Mouse (Mus musculus) heart, postnatal 10 days (tissue): Measurements from ENCODE around the gene Lrrc20. TPM values are rescaled to one million over a fixed set of nuclear protein-coding genes. Genes with fewer than 3 reads are reported as not detected.
"Not testable (repeated sequence)": the region's sequence is repeated elsewhere in the genome, so short reads cannot be mapped to it uniquely, and the experiment has no call there.

Source experiments
- DNase-seq, 2 experiments: peaks; one replicate each; pipeline ENCODE4 v3.0.0; 2021
- intact Hi-C: fragments of 180-260 bp; cut with DNase I; formaldehyde crosslinking; loops from one replicate; pipeline ENCODE4 v1.15.1; 2025
- total RNA-seq, 2 experiments: library from RNA; stranded (reverse); gene quantifications; 2 replicates each; pipeline ENCODE4 v1.2.3; 2021

The Lrrc20 gene
- total RNA-seq, 2 experiments from 2014 or later = 19.1 to 22.9 TPM

DNA sequence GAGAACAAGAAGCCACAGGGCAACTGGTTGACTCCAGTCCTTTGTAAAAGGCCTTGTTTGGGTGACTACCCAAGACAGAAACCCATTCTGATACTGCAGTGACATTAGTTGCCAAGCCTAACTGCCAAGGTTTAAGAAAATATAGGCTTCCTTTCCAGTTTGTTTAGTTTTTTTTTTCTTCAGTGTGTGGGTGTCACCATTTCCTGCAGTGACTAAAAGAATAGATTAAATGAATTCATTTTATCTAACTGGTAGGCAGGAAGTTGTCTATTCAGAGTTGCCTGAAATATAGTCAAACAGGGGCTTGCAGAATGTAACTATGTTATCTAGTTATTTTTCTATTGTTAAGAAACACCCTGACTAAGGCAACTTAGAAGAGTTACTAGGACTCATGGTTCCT lies 83.9 kb downstream of the Lrrc20 start:
- no peak for DNase-seq
- intact Hi-C loops = no loop called here

DNA sequence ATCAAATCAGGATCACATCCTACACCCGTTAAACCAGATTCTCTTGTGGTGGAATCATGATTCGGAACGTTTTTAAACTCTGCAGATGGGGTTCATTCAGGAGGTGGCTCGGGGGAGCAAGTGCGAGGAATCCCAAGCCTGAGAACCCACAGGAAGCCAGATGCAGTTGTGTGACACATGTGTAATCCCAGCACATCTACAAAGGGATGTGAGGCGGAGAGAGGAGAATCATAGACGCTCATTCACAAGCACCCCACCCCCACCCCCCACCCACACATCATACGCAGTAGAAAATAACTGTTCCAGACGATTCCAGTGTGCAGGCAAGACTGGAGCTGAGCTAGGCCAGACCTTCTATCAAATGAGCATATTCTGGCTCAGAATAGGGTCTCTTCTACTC lies 87.9 kb downstream of the Lrrc20 start:
- no peak for DNase-seq
- intact Hi-C loops = no loop called here

DNA sequence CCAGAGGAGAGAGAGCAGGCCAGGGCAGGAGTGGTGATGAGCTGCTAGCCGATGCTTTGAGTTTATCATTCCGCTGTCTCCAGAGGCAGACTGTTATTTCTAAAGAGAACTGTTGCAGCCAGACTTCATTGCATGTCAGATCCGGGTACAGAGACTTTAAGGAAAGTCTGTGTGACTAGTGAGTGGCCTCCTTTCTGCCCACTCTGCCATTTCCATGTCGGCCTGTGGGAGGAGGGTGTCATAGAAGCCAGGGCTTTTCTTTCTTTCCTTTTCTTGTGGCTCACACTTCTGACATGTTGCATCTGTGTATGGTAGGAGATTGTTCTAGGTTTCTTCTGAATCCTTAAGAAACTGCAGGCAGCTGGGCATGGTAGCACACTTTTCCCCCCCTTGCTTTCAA lies 88.8 kb downstream of the Lrrc20 start:
- intact Hi-C loops = no loop called here
- DNase-seq = no peak

DNA sequence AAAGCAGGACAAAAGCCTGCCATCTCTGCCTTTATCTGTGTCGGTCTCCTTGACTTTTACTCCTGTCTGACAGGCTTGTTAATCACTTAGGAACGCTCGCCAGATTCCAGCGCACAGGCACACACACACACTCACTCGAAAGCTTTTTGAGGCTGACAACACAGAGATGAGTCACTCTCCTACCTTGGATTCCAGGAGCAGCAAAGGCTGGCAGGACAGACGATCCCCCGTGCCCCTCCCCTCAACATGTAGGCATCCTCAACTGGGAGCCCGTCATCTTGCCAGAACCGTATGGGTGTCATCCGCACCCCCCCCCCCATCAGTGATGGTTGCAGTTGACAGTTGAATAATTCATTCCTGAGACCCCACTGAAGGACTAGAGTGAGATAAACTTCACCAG lies 94.6 kb downstream of the Lrrc20 start:
- no peak for DNase-seq
- intact Hi-C loops = no loop called here

DNA sequence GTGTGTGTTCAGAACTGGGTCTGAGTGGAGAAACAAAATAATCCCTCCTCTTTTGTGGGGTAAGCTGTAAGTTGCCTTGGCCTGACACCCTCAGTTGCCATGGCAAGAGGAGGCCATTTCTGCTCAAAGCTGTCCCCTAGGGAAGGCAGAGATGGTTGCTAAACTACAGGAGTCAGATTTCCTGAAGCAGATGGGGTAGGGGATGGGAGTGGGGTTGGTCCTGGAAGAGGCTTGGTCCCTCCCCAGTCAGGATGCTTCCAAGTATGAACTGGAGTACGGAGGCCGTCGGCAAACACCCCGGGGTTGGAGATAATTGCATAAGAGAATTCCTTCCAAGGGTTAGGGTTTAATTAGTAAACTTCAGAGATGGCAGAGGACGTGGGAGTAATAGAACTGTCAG lies 96.5 kb downstream of the Lrrc20 start:
- no peak for DNase-seq
- intact Hi-C loops = no loop called here

DNA sequence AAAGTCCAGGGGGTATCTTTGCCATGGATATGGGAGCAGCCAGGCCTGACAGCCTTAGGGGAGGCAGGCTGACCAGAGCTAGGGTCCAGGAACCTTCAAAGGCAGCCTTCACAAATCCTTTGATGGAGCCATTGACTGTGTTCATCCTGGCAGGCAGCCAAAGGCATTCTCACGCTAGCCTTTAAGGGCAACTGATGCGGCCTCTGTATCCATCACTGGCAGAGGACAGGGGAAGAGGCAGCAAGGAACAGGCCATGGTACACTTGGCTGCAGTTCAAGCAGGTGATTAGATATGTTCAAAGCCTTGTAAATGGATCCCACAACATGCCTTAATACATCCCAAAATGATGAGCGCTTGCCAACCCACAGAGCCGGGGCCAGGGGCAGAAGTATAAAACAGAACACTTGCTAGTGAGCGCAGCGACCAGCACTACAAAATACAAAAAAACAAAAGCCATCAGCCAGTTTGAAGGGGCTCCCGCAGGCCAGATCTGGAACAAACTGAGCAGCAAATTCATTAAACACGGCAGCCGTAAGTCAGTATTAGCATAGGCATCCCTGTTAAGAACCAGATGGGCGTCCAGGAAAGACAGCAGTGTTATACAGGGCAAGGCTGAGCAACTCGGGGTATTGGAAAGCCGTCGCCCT lies 100.6 kb downstream of the Lrrc20 start:
- DNase-seq = no peak
- intact Hi-C loops = no loop called here

DNA sequence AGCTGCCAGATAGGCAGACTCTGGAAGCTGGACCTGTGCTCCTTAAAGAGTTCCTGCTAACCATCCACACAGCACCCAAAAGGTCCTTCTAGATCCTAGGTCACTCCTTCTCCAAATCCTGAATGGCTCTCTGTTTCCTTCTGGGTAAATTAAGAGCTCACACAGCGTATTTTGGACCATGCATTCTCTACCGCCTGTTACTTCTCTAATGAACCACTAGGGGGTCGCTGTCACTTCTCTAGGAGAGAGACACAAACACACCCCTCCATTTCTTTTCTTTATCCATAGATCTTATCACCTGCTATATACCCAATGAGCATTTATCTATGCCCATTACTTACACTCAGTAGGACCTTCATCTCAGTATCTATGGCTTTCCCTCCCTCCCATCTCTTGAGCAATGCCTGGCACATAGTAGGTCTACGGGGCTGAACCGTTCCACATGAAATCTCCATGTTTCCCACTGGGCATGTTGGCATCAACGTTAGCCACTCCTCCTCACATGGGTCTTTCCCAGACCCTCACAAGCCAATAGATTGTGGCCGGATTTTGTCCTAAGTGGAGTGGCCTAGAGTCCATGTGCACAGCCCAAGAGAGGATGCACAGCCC lies 111.7 kb downstream of the Lrrc20 start:
- intact Hi-C loops = no loop called here
- DNase-seq = no peak

DNA sequence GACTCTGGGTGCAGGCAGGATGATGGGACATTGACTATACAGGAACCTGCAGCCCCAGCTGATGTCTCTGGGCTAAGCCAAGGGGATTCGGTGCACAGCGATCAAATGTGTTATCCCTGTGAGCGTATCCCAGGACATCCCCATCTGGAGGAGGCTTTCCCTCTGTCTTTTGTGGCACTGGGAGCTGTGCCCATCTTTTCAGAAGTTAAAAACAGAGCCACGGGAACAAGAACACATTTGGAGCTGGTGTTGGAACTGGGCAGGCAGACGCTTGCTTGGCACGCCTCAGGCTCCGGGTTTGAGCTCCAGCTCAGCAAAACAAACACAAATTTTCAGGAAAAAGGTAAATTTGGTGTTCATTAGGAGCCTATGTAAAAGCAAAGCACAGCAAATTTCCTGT lies 122.4 kb downstream of the Lrrc20 start:
- DNase-seq = no peak
- intact Hi-C loops = no loop called here

DNA sequence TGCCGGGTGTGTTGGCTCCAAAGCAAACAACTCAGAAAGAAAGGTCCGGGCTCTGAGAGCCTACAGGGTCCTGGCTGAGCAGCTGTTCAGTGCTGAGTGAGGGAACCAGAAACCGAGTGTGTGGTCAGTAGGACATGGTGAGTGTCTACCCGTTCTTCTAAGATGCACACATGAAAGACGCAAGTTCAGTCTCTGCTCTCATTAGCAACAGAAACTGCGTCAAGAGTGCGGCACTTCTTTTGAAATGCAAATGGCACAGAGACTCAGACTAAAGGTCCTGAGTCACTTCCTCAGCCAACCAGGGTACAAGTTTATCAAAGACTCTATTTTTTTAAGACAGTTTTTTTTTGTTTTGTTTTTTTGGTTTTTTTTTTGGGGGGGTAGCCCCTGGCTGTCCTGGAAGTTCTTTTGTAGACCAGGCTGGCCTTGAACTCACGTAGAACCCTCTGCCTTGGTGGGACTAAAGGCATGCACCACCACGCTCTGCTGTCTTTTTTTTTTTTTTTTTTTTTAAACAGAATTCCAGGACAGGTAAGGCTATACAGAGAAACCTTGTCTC lies 124.0 kb downstream of the Lrrc20 start:
- intact Hi-C loops = loop anchor here (10.0 kb wide), 1 partner anchor 405 kb away; no protein-coding TSS in a partner anchor
- DNase-seq = no peak

DNA sequence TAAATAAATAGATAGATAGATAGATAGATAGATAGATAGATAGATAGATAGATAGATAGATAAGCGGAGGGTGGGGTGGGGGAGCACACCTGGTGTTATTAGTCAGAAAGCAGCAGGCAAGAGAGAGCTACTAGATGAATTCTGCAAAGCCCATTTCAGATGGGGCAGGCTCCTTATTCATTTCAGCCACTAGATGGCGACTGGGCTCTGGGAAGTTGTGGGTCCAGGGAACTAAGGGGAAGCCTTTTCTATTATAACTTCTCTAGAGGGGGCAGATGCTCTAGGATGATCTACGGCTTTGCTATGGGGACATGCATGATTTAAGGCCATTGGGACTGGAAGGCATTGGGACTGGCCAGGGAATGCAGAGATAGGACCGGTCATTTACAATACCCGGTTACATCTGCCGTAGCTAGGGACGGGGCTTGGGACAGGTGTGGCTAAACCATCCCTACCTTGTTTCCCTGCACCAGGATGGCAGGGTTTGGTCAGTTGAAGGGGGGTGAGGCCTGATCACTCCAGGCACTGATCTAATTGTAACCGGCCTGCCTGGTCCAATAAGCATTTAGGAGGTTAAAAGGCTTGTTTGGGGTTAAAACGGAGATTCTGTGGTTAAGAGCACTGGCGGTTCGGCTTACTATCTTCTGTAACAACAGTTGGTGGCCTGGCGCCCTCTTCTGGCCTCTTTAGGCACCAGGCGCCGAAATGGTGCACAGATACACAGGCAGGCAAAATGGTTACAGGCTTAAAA lies 126.9 kb downstream of the Lrrc20 start:
- peak; percentile 55 to 75 for DNase-seq
- intact Hi-C loops = loop anchor here (1.0 to 10.0 kb wide), 5 partner anchors 56 to 408 kb away; no protein-coding TSS in a partner anchor

DNA sequence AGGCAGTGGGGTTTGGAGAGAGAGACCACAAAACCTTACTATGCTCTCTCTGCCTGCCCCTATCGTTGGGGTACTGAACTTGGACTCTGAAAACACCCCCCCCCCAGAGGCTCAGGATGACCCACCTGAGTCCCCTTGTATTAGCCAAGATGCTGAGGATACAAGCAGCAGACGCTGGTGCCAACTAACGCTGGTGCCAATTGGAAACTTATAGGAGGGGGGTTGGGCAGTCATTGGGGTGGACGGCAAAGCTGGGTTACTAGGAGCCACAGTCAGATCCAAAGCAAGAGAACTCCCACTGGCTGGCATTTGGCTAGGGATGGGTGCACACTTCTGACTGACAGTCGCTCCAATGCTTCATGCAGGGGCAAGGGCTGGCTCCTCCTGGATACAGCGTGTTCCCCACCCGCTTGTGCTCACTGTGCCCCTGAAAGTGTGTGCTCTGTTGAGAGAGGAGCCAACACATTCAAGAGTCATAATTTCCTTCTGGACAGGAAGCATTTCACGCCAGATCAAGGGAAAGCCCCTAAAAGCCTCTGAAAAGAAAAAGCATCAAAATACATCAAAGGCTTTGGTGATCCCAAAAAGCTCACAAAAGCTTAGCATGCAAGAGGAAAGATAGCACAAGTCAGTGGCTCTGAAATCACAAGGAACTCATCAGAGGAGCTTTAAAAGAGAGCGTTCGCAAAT lies 128.9 kb downstream of the Lrrc20 start:
- no peak for DNase-seq
- intact Hi-C loops = loop anchor here (10.0 kb wide), 1 partner anchor 410 kb away; no protein-coding TSS in a partner anchor

DNA sequence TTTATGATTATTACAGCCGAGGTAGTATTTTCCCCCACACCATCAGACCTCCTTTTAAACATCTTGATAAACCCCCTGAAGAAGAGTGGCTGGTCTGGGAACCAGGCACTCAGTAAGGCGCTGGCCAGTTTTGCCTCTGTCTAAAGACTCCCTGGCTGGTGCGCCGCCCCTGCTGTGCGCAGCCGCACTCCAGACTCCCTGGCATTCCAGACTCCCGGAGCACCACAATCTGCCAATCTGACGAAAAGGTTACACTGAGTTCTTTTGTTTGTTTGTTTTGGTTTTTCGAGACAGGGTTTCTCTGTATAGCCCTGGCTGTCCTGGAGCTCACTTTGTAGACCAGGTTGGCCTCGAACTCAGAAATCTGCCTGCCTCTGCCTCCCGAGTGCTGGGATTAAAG lies 129.8 kb downstream of the Lrrc20 start:
- DNase-seq = not testable (repeated sequence)
- intact Hi-C loops = loop anchor here (10.0 kb wide), 1 partner anchor 411 kb away; no protein-coding TSS in a partner anchor

DNA sequence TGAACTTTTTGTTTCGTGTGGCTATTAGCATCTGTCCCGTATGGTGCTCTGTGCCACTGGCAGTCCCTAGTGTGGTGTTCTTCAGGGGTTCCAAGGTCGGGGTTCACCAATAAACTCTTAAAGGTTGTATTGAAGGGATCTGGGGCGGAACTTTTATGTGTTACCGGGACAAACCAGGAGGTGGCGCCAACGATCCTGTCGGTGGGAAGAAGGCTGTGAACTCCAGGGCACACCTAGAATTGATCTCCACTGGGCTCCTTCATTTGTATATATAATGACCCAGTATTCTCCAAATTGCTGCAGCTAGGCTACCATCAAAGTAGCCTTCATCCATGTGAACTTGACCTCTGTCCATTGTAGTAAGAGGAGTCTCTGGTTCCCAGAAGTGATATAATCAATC lies 130.2 kb downstream of the Lrrc20 start:
- peak; percentile 56 to 78 for DNase-seq
- intact Hi-C loops = loop anchor here (1.0 to 10.0 kb wide), 2 partner anchors 52 to 411 kb away; no protein-coding TSS in a partner anchor

DNA sequence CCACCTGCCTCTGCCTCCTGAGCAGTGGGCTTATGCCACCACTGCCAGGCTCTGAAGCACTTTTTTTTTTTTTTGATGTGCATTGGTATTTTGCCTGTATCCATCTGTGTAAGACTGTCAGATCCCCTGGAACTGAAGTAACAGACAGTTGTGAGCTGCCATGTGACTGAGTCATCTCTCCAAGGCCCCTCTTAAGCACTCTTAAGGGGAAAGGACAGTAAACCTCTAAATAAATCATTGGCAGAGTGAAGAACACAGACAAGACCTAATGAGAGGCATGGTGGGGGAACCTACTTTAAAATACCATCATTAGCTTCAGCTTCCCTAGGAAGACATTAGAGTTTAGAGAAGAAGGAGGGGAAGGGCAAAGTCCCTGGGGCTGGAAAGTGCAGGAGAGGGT lies 132.6 kb downstream of the Lrrc20 start:
- intact Hi-C loops = loop anchor here (10.0 kb wide), 1 partner anchor 413 kb away; no protein-coding TSS in a partner anchor
- DNase-seq = no peak

DNA sequence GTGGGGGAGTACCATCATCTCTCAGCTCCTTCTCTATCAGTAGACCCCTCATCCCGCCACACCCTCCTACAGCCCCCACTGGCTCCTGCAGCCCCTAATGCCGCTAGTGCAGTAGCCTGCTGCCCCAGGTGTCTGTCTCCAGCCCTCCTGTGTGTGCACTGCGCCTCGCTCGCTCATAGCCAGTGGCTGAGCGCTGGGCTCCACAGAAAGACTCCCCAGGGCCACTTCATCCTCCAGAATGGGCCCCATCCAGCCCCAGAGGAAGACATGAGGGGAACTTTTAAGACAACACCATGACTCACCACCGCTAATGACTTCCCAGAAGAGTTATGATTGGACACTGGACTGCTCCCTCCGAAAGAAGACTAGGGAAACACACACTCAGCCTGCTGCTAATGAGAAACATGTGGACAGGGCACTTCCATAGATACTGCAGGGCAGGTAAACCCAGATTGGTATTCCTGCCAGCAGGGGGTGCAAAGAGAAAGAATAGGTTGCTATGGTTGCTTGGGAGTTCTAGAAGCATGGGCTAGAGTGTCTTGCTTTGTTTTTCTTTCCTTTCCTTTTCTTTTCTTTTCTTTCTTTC lies 135.1 kb downstream of the Lrrc20 start:
- peak; percentile 27 to 49 for DNase-seq
- intact Hi-C loops = no loop called here

DNA sequence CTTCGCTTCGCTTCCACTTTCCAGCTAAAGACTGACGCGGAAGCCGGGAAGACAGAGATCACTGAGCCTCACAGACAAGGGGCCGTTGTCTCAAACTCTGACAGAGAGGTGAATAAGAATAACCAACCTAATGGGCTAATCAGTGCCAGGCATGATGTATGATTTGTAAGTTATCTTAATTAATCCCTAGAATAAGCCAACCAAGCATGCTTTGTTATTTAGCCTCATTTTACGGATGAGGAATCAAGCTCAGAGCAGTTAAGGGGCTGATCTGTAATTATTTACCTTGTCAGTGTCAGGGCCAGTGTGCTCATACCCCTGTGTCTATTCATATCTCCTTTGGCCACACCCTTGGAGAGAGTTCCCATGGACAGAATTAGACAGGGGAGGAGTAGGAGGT lies 138.7 kb downstream of the Lrrc20 start:
- intact Hi-C loops = no loop called here
- no peak for DNase-seq

DNA sequence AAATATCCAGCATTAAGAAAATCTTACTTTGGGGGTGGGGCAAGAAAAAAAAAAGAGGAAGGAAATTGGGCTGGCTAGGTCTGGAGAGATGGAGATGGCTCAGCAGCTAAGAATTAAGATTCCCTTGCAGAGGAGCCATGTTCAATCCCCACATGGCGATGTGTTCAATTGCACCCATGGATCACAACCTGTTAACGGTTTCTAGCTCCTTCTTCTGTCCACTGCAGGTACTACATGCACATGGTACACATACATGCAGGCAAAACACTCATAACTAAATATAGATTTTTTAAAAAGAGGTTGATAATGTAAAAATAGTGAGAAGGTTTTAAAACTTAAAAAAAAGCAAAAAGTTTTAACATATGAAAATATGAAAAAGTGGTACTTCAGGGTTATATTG lies 142.9 kb downstream of the Lrrc20 start:
- no peak for DNase-seq
- intact Hi-C loops = no loop called here

DNA sequence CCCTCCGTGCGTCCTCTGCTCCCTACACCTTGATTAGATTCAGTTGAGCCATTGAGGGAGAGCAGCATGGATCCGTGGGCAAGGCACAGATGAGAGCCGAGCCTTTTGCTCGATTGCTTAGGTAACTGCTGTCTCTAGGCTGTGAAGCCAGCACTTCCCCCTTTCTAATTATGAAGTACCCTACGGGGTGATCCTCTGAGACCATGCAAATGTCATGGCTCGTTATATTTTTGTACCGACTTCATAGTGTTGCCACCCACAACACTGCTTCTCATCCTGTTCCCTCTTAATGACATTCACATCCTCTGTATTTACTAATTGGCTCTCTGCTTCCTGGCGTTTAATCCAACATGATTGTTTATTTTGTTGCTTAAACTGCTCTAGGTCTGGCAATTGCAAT lies 146.1 kb downstream of the Lrrc20 start:
- intact Hi-C loops = no loop called here
- DNase-seq = no peak

DNA sequence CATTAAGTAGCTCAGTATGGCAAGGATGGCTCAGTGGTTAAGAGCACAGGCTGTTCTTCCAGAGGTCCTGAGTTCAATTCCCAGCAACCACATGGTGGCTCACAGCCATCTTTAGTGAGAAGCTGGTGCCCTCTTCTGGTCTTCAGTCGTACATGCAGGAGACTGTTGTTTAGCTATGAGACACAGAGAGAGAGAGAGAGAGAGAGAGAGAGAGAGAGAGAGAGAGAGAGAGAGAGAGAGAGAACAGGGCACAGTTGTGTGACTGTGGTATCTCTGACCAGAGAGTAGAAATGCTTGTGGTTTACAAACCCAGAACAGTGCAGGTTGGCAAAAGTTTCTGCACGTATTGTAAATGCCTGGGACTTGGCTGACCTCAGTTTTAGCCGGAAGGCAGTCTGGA lies 148.3 kb downstream of the Lrrc20 start:
- intact Hi-C loops, DNase-seq: not testable (repeated sequence)

DNA sequence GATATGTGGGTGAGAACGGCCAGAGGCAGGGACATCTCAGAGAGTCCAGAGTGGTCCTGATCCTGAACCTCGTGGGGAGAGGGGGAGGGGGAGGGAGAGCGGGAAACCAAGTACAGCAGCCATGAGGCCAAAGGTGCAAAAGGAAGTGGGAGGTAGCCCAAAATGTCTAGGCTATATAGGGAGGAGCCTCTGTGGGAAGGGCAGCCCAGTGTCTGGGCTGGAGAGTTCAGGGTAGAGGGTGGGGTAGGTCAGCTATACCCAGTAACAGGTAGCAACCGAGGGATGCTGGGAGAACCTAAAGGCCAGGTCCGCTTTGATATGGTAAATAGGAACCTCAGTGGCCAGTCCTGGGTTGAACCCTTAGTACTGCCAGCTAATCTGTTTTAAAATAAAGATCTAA lies 149.2 kb downstream of the Lrrc20 start:
- no peak for DNase-seq
- intact Hi-C loops = no loop called here
